Mouse (Mus musculus): Measurements from ENCODE around the gene Smc6. TPM values are rescaled to one million over a fixed set of nuclear protein-coding genes. Genes with fewer than 3 reads are reported as not detected.

Smc6 gene
- polyA plus RNA-seq (2017; shearing (Covaris generic)): 81.2 TPM

GRCm38 (mm10) chr12:11265382-11266281 is at the start of gene Smc6, which contains the start of gene Gen1:
Gene Smc6 (plus strand): TSS chr12:11265886.
Gene Gen1 (minus strand): TSS chr12:11265801.

Other genes with a start within 250 kb of the Smc6 start
- not detected for gene Kcns3, start 114.8 kb upstream of the Smc6 start, polyA plus RNA-seq (2017; shearing (Covaris generic))
- not detected for gene Msgn1, start 56.9 kb upstream of the Smc6 start, polyA plus RNA-seq (2017; shearing (Covaris generic))
- 1.2 TPM for gene Gen1, start 85 bp upstream of the Smc6 start, polyA plus RNA-seq (2017; shearing (Covaris generic))
- not detected for gene Vsnl1, start 170.7 kb downstream of the Smc6 start, polyA plus RNA-seq (2017; shearing (Covaris generic))
- not detected for gene Rad51ap2, start 190.2 kb downstream of the Smc6 start, polyA plus RNA-seq (2017; shearing (Covaris generic))